Mouse (Mus musculus) T-cell, adult 2 months (primary cell): ENCODE results near the gene Tigit.

Source experiments
- DNase-seq: peaks from one replicate; pipeline ENCODE4 v3.0.0; 2022; ENCODE audit warnings: low spot score

Gene Tigit

GRCm38 (mm10) chr16:43618286-43618685 lies 45.7 kb downstream of the Tigit start:
- DNase-seq: no peak

- DNase-seq: no peak
These were observed 46.6 kb downstream of the Tigit start for GRCm38 (mm10) chr16:43617346-43617745.

DNA sequence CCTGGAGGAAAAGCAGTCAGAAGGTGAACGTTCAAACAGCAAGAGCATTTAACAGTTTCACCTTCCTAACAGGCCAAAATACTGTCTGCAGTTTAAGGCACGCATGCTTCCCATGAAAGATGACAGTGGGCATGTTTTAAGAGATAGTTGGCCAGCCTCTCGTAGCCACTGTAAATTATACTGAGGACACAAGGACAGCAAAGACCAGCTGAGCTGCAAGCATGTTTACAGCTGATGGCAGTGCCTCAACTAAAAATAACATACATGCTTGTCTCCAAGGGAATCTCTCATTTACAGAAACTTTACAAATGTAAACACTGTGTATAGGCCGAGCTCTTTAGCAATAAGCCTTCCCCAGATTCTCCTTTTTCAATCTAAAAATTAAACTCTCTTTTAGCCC lies 47.6 kb downstream of the Tigit start:
- DNase-seq: no peak

- DNase-seq: no peak
These were observed 53.6 kb downstream of the Tigit start for GRCm38 (mm10) chr16:43610375-43610774.

GRCm38 (mm10) chr16:43608066-43608465 lies 55.9 kb downstream of the Tigit start:
- DNase-seq: no peak

GRCm38 (mm10) chr16:43607086-43607485 lies 56.9 kb downstream of the Tigit start:
- no peak for DNase-seq

DNA sequence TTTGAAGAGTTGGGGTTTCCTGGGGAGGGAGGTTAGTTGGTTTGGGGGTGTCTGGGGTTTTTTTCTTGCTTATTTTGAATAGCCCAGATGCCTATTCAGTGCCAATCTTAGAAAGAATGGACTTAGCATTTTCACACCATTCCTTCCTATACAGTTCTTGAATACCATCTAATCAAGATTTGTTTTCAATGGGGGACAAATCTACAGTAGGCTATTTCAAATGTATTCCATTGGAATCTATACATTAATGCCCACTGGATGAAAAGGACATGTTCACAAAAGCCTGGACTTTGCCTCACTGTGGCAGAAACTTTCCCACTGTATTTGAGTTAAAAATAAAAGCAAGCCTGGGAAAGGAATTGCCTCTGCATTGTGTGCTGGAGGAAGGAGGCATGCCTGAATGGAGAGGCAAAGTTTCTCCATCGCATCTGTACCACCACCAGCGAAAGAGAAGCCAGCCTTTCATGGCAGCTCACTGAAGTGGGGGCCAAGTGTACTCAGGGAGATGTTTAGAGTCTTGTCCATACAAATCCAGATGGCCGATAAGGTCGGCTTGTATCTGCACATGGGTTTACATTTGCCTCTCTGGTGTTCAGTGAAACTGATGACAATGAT lies 59.4 kb downstream of the Tigit start:
- no peak for DNase-seq

GRCm38 (mm10) chr16:43603591-43604141 lies 60.3 kb downstream of the Tigit start:
- DNase-seq: no peak

DNA sequence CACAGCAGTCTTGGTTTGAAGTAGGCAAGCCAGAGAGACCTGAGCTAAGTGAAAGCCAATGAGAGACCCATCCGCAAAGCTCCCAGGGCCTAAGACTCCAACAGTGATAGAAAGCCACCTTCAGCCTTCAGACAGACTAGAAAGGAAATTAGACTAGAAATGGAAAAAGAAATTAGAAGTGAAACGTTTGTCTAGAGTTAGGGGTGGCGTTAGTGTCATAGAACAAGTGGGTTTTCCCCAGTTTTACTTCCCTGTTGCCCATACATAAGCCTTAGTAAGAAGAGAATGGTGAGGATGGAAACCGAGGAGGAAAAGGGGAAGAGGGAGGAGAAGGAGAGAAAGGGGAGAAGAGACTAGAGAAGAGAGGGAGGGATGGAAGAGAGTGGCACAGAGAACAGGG lies 61.4 kb downstream of the Tigit start:
- no peak for DNase-seq

- DNase-seq: no peak
These were observed 64.2 kb downstream of the Tigit start for GRCm38 (mm10) chr16:43599707-43600106.
